Mouse (Mus musculus) spleen, adult 2 months (tissue): ENCODE measurements at regions not wholly inside any gene's neighbourhood (a gene's known extent, or its start where the extent isn't known, plus 50 kb on each side); places are given as distances from the start of the nearest gene placed in this dataset.

Source experiments
- CTCF ChIP-seq: fragments of 200-500 bp; IDR thresholded peaks from 2 replicates; pipeline ENCODE4 v1.5.1; 2011; ENCODE audit warnings: mild to moderate bottlenecking, inconsistent platforms; ENCODE audit not compliant: insufficient read depth, insufficient read length, insufficient replicate concordance; ENCODE audit errors: extremely low read depth
- POLR2A ChIP-seq: fragments of 200-500 bp; IDR thresholded peaks from 2 replicates; pipeline ENCODE4 v1.6.1; 2011; ENCODE audit warnings: low read depth, low read length, inconsistent platforms

DNA sequence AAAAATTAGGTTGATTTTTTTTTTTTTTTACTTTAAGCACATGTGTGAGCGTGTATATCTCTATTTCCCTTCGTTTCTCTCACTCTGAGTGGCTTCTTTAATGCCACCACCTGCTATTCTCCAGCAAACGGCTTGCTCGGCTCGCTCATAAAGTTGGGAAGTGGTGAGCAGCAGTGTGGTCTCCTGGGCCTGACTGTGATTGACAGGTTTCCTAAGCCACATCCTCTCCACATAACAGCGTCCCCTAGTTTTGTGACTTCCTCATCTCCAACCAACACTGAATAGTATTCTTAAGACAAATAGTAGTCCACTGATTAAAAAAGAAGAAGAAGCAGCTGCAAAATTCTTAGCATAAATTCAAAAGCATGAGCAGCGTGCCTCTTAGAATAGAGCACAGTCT, 145.7 kb upstream of the Gpc5 start:
- TF ChIP-seq POLR2A, result no peak
- TF ChIP-seq CTCF, result no peak
